Mouse (Mus musculus) granulocyte monocyte progenitor cell, adult 5-6 weeks (primary cell): ENCODE data around the gene Glmp. TPM values are rescaled to one million over a fixed set of nuclear protein-coding genes. Genes with fewer than 3 reads are reported as not detected.
"Not testable (repeated sequence)": the region's sequence is repeated elsewhere in the genome, so short reads cannot be mapped to it uniquely, and the experiment has no call there.

ENCODE experiments used
- ATAC-seq: replicated peaks from 2 replicates; pipeline ENCODE4 v1.8.0; 2016; ENCODE audit warnings: mild to moderate bottlenecking, moderate TSS enrichment, inconsistent platforms; ENCODE audit not compliant: poor library complexity, severe bottlenecking
- total RNA-seq, 2 experiments: library from RNA; stranded (forward) in 1 of 2; stranded (reverse) in 1 of 2; fragments of 200-712, 200-1000 nt in 1 of 2; fragments of >200 nt in 1 of 2; fragmentation: Nextera tagmentation in 1 of 2; gene quantifications; 2 replicates each; pipeline ENCODE4 v1.2.3; 2014 to 2017

The Glmp gene
- 123 and 165 TPM in 2 replicates for total RNA-seq (2014; fragmentation: Nextera tagmentation)
- 26.7 and 29.3 TPM in 2 replicates for total RNA-seq (2017)

DNA sequence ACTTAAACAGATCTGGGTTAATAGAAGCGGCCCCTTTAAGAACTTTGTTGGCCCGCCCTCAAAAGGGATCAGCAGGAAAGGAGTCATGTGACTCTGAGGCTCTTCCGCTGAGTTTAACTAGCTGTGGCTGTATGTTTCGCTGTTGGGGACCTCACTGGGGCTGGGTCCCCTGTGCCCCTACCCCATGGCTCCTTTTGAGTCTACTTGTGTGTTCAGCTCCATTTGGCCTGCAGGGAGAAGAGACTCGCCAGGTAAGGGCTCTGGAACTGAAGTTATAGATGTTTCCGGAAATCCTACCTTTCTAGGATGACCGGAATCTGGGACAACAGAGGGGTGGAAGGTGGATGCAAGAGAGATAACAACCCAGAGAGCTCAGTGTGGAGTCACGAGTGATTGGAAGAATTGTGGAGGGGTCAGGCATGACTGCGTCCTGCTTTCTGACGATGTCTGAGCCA is at the start of gene Glmp:
Glmp (plus strand) TSS at position 73 of the 455 bp plus-strand sequence.
- peak; percentile 81 for ATAC-seq

GRCm38 (mm10) chr3:88276121-88276520 is 48.7 kb upstream of the Glmp start:
- ATAC-seq, result no peak

GRCm38 (mm10) chr3:88276529-88277143 is 48.2 kb upstream of the Glmp start:
- ATAC-seq, result no peak

- no peak for ATAC-seq
Observed at GRCm38 (mm10) chr3:88280035-88280434, 44.8 kb upstream of the Glmp start.

GRCm38 (mm10) chr3:88281141-88281916 is 43.5 kb upstream of the Glmp start:
- not testable (repeated sequence) for ATAC-seq

GRCm38 (mm10) chr3:88284815-88285564 is 39.8 kb upstream of the Glmp start:
- not testable (repeated sequence) for ATAC-seq

DNA sequence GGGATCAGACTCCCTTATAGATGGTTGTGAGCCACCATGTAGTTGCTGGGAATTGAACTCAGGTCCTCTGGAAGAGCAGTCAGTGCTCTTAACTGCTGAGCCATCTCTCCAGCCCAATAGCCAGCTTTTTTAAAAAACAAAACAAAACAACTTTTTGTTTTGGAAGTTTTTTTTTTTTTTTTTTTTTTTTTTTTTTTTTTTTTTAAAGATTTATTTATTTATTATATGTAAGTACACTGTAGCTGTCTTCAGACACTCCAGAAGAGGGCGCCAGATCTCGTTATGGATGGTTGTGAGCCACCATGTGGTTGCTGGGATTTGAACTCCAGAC is 39.3 kb upstream of the Glmp start:
- not testable (repeated sequence) for ATAC-seq

GRCm38 (mm10) chr3:88287110-88287509 is 37.7 kb upstream of the Glmp start, which contains the start of gene Gm38392:
Gene Gm38392, minus strand, starts transcription at chr3:88287210.
- no peak for ATAC-seq

DNA sequence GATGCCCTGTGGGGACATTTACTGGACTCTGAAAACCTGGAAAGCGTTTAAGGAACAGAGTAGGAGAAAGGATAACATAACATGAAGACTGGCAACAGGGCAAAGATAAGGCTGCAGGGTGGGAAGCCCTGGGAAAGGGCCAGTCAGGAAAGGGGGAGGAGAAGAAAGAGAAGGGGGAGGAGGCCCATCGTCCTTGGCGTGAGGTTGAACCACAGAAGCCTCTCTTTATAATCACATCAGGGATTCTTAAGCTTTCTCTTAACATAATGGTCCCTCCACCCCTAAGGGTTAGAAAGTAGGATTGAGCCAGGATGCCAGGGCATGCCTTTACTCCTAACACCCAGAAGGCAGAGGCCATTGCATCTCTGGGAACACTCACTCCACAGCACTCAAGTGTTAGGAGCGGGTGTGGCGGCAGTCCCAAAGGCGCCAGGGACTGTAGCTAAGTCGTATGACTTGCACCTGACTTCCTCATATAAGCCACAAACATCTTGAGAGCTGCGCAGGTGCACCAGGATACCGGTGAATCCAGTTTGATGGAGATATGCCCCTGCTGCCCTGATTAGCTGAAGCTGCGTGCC is 36.6 kb upstream of the Glmp start:
- ATAC-seq, result not testable (repeated sequence)

GRCm38 (mm10) chr3:88291970-88292369 is 32.9 kb upstream of the Glmp start:
- no peak for ATAC-seq

- peak; percentile 5; the same call in 1 of the 2 replicates for ATAC-seq
Observed at GRCm38 (mm10) chr3:88295272-88295671, 29.6 kb upstream of the Glmp start.

DNA sequence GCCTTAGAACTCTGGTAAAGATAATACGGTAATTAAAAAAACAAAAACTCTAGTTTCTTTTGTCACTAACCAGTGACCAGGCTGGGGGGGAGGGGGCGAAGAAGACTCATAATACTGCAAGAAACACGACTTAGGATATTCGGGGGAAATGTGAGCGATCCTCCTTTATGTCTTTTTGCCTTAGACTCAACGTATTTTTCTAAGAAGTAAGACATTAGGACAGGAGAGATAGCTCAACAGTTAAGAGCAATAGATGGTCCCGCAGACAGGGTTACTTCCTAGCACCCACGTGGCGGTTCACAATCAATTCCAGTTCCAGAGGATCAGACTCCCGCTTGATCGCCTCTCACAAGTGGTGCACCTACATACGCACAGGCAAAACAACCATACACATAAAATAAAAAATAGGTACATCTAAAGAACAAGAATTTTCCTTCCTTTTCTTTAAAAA is 28.7 kb upstream of the Glmp start:
- no peak for ATAC-seq

- ATAC-seq, result peak; percentile 85
Observed at GRCm38 (mm10) chr3:88296561-88297318, 28.1 kb upstream of the Glmp start, which contains the start of the genes Tsacc and Cct3. Gene Tsacc, minus strand, starts transcription at chr3:88296999. Gene Cct3, plus strand, starts transcription at chr3:88297116.

GRCm38 (mm10) chr3:88297321-88297851 is 27.4 kb upstream of the Glmp start:
- peak; percentile 13 for ATAC-seq

DNA sequence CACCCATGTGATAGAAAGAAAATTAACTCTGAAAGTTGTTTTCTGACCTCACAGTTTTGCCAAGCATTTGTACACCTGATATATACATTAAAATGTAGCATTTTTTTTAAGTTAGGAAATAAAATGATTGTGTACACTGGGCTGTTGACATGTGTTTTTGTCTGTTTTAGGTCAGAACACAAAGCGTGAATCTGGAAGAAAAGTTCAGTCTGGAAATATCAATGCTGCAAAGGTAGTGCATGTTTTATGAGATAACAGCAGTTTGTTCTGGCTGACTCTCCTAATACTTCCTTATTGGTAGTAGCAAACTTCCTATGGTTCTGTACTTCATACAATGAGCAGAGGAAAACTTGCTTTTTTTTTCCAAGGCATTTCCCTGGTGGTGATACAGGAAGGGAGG is 25.7 kb upstream of the Glmp start:
- ATAC-seq, result no peak

DNA sequence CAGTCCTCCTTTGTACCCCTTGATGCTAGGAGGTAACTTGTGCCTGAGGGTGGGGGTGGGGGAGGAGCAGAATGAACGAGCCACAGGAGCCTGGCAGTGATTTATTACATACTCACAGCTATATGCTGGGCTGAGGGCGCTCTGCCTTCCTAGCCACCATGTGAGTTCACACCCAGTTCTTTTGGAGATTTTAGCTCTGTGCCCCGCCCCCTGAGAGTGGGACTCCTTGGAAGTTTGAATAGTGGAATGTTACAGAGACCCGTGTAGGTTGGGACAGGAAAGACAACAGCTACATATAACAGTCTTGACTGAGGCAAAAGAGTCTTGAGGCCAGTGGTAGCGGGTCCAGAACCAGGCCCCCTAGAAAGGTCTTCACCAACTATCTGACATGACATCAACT is 4.1 kb downstream of the Glmp start:
- ATAC-seq, result no peak

DNA sequence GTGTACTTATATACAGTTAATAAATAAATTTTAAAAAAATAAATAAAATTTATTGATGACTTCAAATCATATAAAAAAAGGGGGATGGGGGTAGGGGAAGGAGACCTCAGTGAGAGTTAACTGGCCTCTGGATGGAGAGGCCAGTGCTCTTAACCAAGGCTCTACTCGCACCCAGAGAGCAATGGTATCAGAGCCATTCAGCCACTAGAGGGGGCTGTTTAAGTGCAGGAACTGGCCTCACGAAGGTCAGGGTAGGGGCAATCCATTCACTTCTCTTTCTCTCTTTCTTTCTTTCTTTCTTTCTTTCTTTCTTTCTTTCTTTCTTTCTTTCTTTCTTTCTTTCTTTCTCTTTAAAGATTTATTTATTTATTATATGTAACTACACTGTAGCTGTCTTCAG is 6.5 kb downstream of the Glmp start:
- ATAC-seq, result 0 out of 2 replicates have a peak, but pooled peaks have one; percentile 36

GRCm38 (mm10) chr3:88334029-88334658 is 9.3 kb downstream of the Glmp start:
- ATAC-seq, result no peak
